Mouse (Mus musculus) large intestine, adult 2 months (tissue): ENCODE results near the gene Dnmbp. TPM values are rescaled to one million over a fixed set of nuclear protein-coding genes. Genes with fewer than 3 reads are reported as not detected.

Source experiments
- DNase-seq: peaks from one replicate; pipeline ENCODE4 v3.0.0-alpha.2; 2012; ENCODE audit warnings: low read depth, low spot score
- whole genome bisulfite sequencing: fragments of 180-500 bp; shearing (Covaris S2); methylation state at CpG from one replicate; pipeline ENCODE4 v1.1.7; 2018; 5-methylcytosine and 5-hydroxymethylcytosine counted together
- polyA plus RNA-seq: library from polyadenylated mRNA; depleted of rRNA; stranded (reverse); fragments of >200 nt; gene quantifications from 2 replicates; pipeline ENCODE4 v1.2.3, GENCODE M21; 2012; rRNA removed

The Dnmbp gene
- polyA plus RNA-seq, 1 experiment: 42.1 TPM

- DNase-seq: no peak
These were observed 107.4 kb downstream of the Dnmbp start for GRCm38 (mm10) chr19:43832425-43833069.

DNA sequence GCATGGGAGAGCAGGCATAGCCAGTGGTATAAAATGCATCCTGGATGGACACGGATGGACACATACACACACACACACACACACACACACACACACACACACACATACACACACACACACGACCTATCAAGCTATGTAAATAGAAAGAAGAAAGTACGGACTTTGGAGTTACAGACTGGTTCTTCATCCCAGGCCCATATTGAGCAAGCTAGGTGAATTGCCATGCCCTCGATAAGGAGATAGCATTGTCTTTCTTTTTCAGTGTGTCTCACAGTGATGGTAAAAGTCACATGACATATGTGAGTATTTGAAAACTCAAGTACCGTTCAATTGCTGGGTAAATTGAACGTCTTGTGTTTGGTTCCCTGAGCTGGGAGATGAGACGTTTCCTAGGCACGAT, 113.1 kb downstream of the Dnmbp start:
- WGBS: 31% methylated on average over 8 of the region's 8 CpGs
- no peak for DNase-seq

More at GRCm38 (mm10) chr19:43832425-43833069, 107.4 kb downstream of the Dnmbp start:
- 33% methylated on average over 21 of the region's 21 CpGs for WGBS

GRCm38 (mm10) chr19:43815661-43816414, 124.2 kb downstream of the Dnmbp start:
- 11% methylated on average over 14 of the region's 14 CpGs for WGBS
- no peak for DNase-seq

DNA sequence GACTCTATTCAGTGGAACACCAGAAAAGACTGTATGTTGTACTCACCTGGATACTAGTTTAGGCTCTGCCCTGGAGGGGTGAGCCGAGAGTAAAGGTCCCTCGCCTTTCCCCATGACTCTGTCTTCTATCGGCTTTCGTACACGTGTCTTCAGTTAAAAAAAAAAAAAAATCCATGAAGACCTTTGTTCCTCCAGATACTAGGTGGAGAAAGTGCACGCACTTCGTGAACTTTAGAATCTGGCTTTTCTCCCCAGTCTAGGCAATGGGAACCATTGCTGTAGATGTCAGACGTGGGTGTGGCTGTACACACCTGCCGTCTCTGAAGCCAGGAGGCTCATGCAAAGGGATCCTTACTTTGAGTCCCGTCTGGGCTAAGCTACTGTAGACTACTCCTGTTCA, 126.7 kb downstream of the Dnmbp start:
- 46% methylated on average over 10 of the region's 10 CpGs for WGBS
- no peak for DNase-seq

DNA sequence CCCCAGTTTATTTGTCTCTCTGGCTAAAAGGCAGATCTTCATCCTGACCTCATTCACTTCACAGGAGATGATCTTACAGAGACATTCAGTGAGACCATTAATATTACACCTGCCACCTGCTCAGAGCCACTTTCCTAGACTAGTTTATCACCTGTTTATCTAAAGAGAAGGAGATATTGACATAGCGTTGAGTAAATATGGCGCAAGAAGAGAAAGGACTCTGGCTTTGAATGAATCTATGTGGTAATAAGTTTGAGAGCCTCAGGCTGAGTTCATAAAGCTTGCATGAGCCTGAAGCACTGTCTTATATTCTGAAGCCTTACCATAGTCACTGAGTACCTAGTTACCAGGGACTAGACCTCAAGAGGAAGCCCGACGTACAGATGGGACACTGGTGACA, 128.6 kb downstream of the Dnmbp start:
- DNase-seq: no peak
- WGBS: 34% methylated on average over 4 of the region's 4 CpGs

DNA sequence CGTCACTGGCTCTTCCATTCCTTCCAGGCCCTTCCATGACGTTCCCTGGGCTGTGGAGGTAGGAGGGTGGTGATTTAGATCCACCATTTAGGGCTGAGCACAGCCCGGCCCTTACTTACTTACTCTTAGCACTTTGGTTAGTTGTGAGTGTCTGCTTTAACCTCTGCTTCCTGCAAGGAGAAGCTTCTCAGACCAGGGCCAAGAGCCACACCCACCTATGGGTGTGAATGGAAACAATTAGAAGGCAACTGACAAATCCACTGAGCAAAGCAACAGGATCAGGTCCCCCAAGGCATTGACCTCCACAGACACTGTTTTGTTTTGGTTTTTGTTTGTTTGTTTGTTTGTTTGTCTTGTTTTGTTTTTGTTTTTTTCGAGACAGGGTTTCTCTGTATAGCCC, 130.7 kb downstream of the Dnmbp start:
- no peak for DNase-seq
- WGBS: 39% methylated on average over 4 of the region's 4 CpGs

DNA sequence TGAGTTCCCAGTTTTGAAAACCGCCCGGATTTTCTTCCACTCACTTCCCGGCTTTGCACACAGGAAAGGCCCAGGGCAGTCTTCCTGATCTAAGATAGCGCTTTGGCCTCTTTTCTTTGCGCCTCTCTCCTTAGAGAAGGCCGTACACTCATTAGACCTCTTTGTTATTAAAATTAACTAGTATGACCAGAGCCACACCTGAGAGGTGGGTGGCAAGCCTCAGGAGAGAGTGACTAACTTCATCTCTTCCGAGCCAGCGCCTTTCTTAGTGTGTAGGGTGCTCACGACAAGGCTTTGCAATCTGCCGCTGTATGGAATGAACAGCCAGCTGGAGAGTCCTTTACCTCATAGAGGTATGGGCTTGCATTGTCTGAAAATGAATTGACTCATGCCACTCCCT, 136.1 kb downstream of the Dnmbp start:
- no peak for DNase-seq

GRCm38 (mm10) chr19:43801427-43802051, 138.5 kb downstream of the Dnmbp start:
- 72% methylated on average over 9 of the region's 9 CpGs for WGBS
- DNase-seq: no peak

More for the DNA sequence above, 136.1 kb downstream of the Dnmbp start:
- 90% methylated on average over 10 of the region's 10 CpGs for WGBS

DNA sequence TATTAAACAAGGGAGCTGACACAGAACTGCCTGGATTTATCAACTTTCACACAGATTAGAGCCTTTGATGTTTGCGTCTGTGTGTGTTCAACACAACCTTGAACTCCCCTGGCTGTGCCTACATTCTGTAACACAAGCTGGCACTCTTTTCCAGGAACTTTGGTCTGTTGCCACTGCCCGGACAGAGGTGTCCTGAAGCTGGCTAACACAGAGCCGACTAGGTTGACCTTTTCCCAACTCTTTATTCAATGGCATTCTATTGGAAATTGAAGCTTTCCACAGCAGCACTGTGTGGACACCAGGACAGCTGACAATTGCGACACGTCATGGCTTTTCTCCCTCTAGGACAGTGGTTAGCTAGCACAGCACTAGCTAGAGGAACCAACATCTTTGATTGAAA, 142.8 kb downstream of the Dnmbp start:
- no peak for DNase-seq
- WGBS: 44% methylated on average over 5 of the region's 5 CpGs

Other genes with a start within 250 kb of the Dnmbp start
- gene Cutc, start 187.2 kb downstream of the Dnmbp start, polyA plus RNA-seq: 9.2 and 9.3 TPM in 2 replicates
- 13.0 and 15.8 TPM in 2 replicates for gene Cox15, start 187.2 kb downstream of the Dnmbp start, polyA plus RNA-seq
- 6.2 and 50.4 TPM in 2 replicates for gene Abcc2, start 158.0 kb downstream of the Dnmbp start, polyA plus RNA-seq
- gene Cpn1, start 46.4 kb upstream of the Dnmbp start, polyA plus RNA-seq: 1.4 and 2.4 TPM in 2 replicates
- gene Cyp2c23, start 89.0 kb upstream of the Dnmbp start, polyA plus RNA-seq: 0.48 and 1.1 TPM in 2 replicates
- 15.8 and 23.7 TPM in 2 replicates for gene Erlin1, start 129.6 kb upstream of the Dnmbp start, polyA plus RNA-seq
- 14.1 and 27.9 TPM in 2 replicates for gene Chuk, start 167.3 kb upstream of the Dnmbp start, polyA plus RNA-seq
- 5.8 and 6.4 TPM in 2 replicates for gene Cwf19l1, start 195.7 kb upstream of the Dnmbp start, polyA plus RNA-seq
- gene Bloc1s2, start 206.3 kb upstream of the Dnmbp start, polyA plus RNA-seq: 31.0 and 32.4 TPM in 2 replicates